Mouse (Mus musculus) neutrophil, adult 5-6 weeks (primary cell): Measurements from ENCODE around the gene Galntl6. TPM values are rescaled to one million over a fixed set of nuclear protein-coding genes. Genes with fewer than 3 reads are reported as not detected.
"Not testable (repeated sequence)": the region's sequence is repeated elsewhere in the genome, so short reads cannot be mapped to it uniquely, and the experiment has no call there.

Experiments
- ATAC-seq: fragments of 151-379, 151-347 bp; 2 replicates; pipeline ENCODE4 v1.8.0; 2017; ENCODE audit warnings: mild to moderate bottlenecking, moderate TSS enrichment; ENCODE audit not compliant: insufficient number of reproducible peaks, poor library complexity, low FRiP score, severe bottlenecking; ENCODE audit errors: extremely low read depth
- total RNA-seq: library from RNA; stranded (forward); fragments of 200-1000 nt; gene quantifications from 2 replicates; pipeline ENCODE4 v1.2.3, GENCODE M21; 2017

Gene Galntl6
- total RNA-seq, 1 experiment from 2014 or later, result not detected

DNA sequence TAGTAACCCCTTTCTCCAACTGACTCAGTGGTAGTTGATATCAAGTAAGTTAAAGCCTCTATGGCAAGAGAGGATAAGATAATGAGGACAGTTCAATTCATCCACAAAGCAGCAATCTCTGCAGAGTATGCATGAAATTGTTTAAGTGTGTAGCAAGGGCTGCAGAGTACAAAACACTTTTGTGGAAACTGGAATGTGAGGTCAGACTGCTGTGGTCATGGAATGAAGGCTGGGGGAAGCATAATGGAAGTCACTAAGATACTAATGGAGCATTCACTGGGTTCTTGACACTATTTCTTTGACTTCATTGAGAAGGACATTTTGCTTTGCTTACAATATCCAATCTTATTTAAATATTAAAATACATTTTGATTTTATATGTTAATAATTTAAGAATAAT is 252.4 kb downstream of the Galntl6 start:
- ATAC-seq, result no peak

DNA sequence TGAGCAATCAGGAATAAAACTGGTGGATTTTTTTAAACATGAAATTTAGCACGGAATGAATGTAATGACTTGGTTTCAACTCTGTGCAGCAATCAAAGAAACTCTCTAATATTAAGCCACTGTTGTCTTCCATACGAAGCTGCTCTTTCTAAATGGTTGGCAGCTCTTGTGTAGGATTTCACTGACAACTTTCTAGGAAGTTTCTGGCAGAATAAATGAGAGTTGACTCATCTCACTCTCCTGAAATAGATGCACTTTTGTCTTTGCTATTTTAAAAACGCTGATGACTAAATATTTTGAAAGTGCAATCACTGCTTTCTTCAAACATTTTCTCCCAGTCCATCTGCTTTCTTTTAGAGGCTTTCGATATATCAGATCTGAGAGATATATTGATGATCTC is 256.8 kb downstream of the Galntl6 start:
- no peak for ATAC-seq

DNA sequence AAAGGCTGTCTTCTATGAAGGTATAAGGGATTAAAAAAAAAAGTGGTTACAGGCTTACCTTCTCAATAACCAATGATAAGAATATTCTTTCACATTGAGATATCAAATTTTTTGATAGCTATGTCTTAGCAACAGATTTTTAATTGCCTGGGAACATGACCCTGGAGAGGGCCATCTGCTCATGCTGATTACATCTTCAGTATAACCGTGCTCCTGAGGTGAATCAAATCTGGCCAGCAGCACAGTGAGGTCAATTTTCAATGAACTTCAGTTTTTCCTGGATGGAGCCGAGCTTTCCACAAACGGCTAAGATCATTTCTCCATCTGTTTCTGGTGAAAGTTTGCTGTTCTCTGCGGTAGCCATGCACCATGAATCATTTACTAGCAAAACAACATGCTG is 306.0 kb downstream of the Galntl6 start:
- ATAC-seq, result no peak

DNA sequence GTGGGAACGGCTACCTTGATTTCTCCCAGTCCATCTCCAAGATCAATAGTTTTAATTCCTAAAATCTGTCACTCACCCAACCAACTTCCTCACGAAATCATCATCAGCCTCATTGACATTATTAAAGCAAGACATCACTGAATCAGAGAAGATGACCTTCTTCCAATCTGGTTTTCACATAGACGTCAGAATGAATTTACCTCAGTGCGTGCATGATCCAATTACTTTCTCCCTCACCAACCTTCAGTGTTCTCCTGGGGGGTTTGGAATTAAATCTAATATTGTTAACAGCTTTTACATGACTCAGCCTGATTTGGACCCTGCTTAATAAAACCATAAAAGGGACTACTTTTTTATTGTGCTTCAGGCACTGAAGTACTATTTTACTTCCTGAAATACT is 307.7 kb downstream of the Galntl6 start:
- ATAC-seq, result no peak

DNA sequence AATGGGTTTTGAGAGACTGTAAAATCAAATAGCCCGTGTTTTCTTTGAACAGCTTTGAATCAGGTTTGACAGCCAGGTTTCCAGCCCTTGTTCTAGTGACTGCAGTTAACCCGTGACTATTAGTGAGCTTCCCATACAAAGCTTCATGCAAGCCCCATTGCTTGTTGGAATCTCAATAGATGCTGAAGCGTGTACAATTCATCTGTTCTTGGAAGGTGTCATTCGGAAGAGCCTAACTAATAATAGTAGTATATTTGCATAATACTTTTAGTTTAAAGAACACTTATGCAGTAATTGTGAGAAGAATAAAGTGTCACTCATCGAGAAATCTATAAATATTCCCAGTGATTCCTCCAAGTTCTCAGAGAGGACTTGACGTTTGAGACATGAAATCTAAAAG is 314.6 kb downstream of the Galntl6 start:
- no peak for ATAC-seq

DNA sequence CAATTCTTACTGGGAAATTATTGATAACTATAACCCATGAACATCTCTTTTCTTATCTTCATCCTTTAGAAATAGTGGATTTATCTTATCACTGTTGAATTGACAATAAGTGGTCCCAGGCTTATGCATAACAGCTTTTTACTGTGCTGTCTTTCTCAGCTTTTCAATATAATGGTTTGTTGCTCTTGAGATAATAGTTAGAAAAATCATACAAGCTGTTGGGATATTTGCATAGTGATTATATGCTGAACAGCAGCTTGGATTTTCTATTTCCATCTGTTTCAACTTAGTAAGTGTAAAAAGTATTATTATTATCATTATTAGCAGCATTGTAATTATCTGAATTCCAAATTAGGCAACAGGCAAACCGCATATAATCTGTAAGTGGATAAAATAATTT is 337.1 kb downstream of the Galntl6 start:
- no peak for ATAC-seq

DNA sequence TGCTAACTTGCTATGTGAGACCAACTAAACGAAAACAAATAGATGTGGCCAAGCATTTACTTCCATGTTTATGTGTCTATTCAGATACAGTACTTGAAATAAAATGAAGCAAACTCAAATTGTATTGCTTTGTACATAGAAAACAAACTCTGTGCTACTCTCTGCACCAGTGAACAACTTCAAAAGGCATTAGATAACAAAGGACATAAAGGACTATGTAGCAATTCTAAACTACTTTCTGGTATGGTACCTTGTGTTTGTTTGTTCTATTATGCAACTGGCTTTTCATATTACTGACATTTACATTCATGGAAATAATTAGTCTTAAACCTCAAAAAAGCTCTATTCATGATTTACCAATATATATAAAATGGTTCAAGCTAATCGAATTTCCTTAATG is 344.4 kb downstream of the Galntl6 start:
- no peak for ATAC-seq

DNA sequence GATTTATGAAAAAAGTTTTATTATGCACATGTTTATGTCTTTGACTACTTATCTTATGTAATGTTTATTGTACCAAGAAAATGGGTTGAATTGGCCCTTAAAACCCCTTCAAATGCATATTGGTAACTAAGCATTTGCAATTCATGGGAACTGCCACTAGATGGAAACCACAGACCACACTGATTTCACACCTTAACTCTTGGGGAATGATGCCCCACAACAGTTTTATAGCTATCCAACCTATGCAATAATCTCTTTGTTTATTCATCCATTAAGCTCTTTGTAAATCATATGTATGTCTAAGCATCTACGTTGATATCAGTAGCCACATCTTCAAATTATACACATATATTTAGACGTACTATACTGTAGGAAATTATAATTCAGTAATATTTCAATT is 346.3 kb downstream of the Galntl6 start:
- ATAC-seq, result no peak

DNA sequence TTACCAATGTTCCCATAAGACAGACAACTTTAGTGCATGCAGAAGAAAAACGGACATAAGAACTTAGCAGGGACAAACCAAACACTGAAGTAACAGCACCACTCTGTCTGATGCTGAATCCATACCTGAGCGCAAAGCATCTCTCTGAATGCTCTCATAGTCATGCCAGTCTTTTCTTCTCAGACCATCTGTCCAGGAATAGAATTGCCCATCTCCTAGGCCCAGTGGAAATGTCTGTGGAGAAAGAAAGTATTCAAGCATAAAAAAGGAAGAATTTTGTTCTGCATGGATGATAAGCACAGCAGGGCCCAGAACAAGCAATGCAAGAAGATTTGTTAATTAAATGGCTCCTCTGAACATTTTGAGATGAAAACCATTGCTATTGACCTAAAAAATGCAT is 376.7 kb downstream of the Galntl6 start:
- ATAC-seq, result no peak

DNA sequence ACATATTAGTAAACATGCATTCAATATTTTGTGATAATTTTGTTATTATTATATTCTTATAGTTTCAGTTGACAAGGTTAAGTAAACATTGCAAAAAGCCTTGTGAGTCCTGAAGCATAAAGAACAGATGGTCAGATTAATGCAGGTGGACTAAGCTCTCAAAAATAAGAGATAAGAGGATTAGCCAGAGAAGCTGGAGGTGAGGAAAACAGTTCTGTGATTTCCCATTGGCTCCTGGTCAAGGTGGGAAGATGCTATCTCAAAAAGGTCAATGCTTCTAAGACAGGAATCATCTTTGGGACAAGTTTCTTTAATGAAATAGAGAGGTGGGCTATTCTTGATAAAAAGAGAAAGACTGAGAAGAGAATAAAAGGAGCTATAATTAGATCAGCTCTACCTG is 377.8 kb downstream of the Galntl6 start:
- no peak for ATAC-seq

DNA sequence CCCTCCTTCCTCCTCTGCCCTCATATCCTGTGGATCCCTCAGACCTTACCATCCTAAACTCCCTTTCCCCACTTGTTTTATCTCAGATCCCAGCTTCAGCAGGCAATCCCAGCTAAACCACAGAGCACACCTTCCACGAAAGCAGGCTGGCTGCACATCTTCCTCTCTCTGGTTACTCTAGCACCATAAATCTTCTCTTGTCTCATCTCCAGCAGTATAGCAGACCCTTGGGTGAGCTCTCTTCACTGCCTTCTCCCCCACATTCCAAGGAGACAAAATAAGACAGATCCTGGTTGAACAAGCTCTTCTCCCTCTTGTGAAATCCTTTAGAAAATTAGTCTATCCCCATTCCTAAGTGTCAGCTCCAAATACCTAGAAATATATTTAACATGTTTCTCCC is 389.0 kb downstream of the Galntl6 start:
- no peak for ATAC-seq

DNA sequence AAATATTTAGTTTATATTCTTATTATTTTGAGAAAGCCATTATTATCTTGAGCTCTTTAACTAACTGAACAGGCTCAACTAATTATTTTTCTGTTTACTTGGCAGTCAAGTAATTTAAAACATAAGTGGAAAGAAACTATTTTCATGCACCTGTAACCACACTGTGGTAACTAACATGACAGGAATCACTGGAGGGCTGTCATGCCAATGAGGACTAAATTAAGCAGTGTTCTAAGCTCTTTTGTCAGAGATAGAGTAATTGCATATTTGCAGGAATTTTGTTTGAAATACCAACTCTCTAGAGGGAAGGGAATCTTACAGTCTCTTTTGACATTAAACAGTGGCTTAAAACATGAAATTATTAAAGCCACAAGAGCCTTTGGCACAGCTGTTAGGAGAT is 390.5 kb downstream of the Galntl6 start:
- ATAC-seq, result no peak

DNA sequence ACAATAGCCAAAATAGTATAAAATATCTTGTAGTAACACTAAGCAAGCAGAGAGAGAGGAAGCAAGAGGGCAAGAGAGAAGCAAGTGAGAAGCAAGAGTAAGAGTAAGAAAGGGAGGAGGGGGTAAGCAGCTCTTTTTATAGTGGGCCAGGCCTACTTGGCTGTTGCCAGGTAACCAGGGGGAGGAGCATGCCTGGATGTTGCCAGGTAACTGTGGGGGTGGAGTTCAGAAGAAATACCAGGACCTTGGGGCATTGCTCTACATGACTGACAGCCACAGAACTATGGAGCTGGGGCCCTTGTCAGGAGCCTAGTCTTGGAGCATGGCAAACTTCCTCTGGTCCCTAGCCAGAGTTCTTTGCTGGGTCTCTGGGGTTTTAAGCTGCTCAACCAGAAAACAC is 401.9 kb downstream of the Galntl6 start:
- no peak for ATAC-seq

DNA sequence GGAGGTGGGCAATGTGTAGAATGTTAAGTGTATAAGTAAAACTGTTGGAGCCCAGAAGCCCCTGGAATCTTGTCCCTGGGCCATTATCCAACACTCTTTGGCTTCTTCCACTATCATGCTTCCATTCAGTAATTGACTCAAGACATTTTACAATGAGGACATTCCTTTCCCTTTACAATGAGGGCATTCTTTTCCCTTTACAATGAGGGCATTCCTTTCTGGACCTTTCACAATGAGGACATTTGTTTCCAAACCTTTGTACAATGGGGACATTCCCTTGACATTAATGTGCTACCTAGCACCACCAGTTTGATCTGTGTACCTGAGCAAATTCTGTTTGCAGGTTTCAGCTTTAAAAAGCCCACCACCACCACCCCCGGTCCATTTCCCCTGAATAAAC is 403.4 kb downstream of the Galntl6 start:
- no peak for ATAC-seq

DNA sequence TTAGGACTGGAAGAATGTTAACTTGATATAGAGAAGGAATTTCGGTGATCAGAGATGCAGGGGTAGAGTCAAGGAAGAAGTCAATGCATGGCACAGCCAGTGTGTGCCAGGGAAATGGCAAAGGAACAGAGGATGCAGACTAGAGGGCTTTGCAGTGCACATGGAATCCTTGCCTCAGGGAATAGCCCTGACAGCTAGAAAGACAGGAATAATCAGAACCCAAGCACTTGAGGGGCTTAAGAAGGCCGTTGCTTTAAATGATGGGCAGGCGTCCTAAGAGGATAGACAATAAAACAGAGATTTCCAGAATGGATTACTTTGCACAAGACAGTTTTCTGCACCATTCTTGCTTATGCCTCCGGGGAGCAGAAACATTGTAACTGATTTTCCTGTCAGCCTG is 425.3 kb downstream of the Galntl6 start:
- no peak for ATAC-seq

DNA sequence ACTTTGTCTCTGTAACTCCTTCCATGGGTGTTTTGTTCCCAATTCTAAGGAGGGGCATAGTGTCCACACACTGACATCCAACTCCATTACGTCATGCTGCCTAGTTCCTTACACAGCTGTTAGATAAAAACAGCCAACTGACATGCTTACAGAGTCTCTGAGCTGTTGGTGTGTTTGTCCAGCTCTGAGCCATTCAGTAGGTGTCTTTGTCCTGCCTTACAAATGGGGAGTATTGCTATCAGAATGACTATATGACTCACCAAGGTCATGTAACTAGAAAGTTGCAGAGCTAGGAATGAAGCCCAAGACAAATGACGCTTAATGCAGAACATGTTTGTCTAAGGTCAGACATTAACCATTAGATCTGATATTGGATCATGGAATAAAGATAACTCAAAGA is 449.1 kb downstream of the Galntl6 start:
- ATAC-seq, result not testable (repeated sequence)

DNA sequence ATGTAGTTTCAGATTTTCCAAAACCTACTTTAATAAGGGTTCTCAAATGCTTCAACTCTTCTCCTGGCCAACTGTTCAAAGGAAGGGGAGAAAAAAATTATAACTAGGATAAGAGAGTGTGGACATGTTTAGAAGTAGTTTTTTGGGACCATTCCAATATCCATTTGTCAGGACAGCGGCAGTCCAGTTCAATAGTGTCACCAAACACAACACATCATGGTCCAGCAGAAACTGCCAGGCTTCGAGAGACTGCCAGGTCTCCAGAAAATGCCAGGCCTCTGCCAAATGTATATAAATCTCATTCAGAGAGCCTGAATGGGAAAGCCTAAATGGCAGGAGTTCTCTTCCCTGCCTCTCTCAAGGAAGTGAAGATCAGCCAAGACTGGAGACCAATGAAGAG is 469.7 kb downstream of the Galntl6 start:
- no peak for ATAC-seq

DNA sequence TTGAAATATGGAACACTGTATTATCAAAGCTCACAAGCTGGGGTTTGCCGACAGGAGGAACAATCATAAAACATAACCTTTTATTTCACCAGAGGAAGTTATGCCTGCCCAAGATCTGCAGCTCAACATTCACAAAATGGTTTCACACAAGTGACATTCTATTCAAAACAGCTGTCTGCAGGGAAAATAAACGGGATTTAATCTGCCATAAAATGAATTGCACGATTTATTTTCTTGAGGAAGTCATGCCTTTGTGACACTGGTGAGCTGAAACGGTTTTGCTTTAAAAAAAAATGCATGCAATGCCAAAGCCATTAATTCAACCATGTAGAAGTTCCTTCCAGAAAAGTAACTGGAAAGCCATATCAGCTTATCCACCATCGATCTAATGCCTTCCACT is 494.0 kb downstream of the Galntl6 start:
- ATAC-seq, result no peak

DNA sequence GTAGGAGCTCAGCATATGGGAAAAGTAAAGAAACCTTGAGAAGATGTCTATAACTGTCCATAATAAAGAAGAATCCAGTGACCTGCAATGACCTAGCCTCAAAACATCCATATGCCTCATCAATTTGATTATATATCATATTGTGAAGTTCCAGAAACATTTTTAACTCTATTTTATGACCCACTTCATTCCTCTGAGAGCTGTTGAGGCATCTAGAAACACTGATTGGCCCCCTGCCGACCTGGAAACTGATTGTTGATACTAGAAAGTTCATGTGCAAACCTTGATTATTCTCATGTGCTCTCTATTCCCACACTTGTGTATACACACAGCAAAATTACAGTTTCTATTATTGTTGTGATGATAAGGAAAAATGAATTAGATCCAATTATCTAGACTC is 494.9 kb downstream of the Galntl6 start:
- ATAC-seq, result no peak

DNA sequence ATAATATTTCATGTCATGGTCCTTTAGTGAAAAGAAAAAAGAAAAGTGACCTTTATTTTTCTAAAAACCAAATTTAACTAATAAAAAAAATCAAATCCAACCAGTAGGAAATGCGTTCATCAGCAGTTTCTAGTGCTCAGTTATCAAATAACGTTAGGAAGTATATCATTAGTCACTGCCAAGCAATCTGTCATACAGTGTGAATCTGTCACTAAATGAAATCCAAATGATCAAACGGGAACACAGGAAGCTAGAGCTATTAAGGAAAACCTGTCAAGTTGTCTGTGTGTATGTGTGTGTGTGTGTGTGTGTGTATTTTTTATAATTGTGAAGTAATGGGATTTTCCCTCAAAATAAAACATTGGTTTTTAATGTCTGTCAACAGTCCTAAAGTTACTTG is 515.9 kb downstream of the Galntl6 start:
- ATAC-seq, result no peak

DNA sequence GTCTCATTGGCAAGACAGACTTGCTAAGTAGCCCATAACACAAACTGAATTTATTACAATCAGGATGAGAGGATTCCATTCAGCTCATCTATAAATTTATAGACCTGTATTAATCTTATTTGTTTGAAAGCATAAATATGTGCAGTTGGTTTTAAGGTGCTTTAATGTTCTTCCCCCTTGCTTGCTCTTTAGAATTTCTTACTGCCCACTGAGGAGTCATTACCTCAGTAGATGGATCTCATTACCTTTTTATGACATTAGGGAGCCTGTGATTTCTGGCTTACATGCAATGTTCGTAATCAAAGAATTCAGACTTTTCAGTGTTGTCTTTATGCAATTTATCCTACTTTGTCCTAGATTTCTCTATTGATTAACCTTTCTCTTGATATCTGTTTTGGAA is 516.6 kb downstream of the Galntl6 start:
- no peak for ATAC-seq

DNA sequence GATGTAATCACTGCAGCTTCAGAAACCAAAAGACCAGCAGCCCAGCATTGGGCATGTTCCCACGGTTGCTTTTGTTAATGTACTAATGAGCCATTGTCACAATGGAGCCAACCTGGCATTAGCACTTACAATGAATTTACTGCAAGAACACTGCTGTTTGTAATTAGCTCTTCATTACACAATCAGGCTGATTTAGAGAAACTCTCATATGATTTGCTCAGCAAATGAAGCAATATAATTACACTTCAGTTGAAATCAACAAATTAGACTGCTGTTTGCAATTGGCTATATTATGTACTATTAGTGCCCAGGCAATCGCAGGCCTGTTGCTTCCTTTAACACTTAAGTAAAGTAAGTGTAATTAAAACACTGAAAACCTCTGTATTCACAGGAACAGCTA is 540.1 kb downstream of the Galntl6 start:
- no peak for ATAC-seq
